In genomic region chr2:119336002-119336401, GRCm38 (mm10) we compare ENCODE assay signal across 14 mouse cellular contexts. TPM values are rescaled to one million over a fixed set of nuclear protein-coding genes. Genes with fewer than 3 reads are reported as not detected.
DNase-seq lines count a peak whose midpoint lies in the region; ATAC-seq and TF ChIP-seq lines count a peak whose summit lies in the region.
"Had no signal": no experiment of that assay in that cellular context is flagged by ENCODE, and none has a peak within 500 bp of the region (broad histone marks: within the 10 kb centered on the region; RNA-seq: fewer than 3 reads in every experiment).

No protein-coding gene starts in this region.

- no peak for TF ChIP-seq POLR2A in lung, adult 2 months (IDR thresholded peaks at IDR 0.05; ENCODE audit: borderline replicate concordance, extremely low read depth, low read depth, low read length)
- TF ChIP-seq POLR2A in bone marrow macrophage, adult 2 months (IDR thresholded peaks at IDR 0.05; ENCODE audit: borderline replicate concordance, low read depth, low read length), result no peak

- WGBS in heart, embryonic 15.5 days, result 62% methylated on average over 2 of the region's 2 CpGs
- 37% methylated on average over 2 of the region's 2 CpGs for WGBS in lung, adult 2 months

- no peak for ATAC-seq in heart, embryonic 15.5 days (replicated peaks; ENCODE audit: insufficient number of reproducible peaks, insufficient read depth, low FRiP score, low read depth)
- ATAC-seq: forebrain, embryonic 14.5 days had no signal

- TF ChIP-seq CTCF in lung, adult 2 months (IDR thresholded peaks at IDR 0.05; ENCODE audit: insufficient read depth, low read length), result no peak
- TF ChIP-seq CTCF in bone marrow macrophage, adult 2 months (IDR thresholded peaks at IDR 0.05; ENCODE audit: low read depth, low read length), result no peak

- H3K4me3 ChIP-seq in heart, embryonic 15.5 days, result no peak overlapping the region
- H3K4me3 ChIP-seq in lung, adult 2 months (replicated peaks; ENCODE audit: extremely low read depth, low read depth, low read length), result peak overlapping the region; percentile 11
- H3K4me3 ChIP-seq in bone marrow macrophage, adult 2 months (ENCODE audit: insufficient read depth, low read length), result peak overlapping the region; percentile 6; the same call in 1 of the 2 replicates
- H3K4me3 ChIP-seq: hindbrain, embryonic 12.5 days had no signal

- H3K9me3 ChIP-seq in heart, embryonic 15.5 days (replicated peaks), result no peaks in the 10 kb centered on the region
- H3K9me3 ChIP-seq: hindbrain, embryonic 12.5 days had no signal

- H3K9ac ChIP-seq in heart, embryonic 15.5 days, result no peak overlapping the region
- H3K9ac ChIP-seq: hindbrain, embryonic 12.5 days had no signal

- H3K27ac ChIP-seq in heart, embryonic 15.5 days, result peak overlapping the region; percentile 73
- H3K27ac ChIP-seq in bone marrow macrophage, adult 2 months (ENCODE audit: insufficient read depth, low read depth, low read length), result peak overlapping the region; percentile 48
- H3K27ac ChIP-seq: hindbrain, embryonic 12.5 days had no signal

- H3K36me3 ChIP-seq in heart, embryonic 15.5 days, result no peaks in the 10 kb centered on the region
- H3K36me3 ChIP-seq: hindbrain, embryonic 12.5 days had no signal

- H3K27me3 ChIP-seq in heart, embryonic 15.5 days, result peaks cover 16% of the 10 kb centered on the region

- H3K4me1 ChIP-seq in heart, embryonic 15.5 days (replicated peaks), result peaks cover 18% of the 10 kb centered on the region
- H3K4me1 ChIP-seq in lung, adult 2 months (ENCODE audit: control insufficient read depth, insufficient read depth, low read length), result peaks cover 6% of the 10 kb centered on the region
- peaks cover 24% of the 10 kb centered on the region for H3K4me1 ChIP-seq in bone marrow macrophage, adult 2 months (ENCODE audit: control insufficient read depth, insufficient read depth, low read length)

- 0 out of 2 replicates have a peak overlapping the region, but pooled peaks have one; percentile 4 for H3K4me2 ChIP-seq in heart, embryonic 15.5 days
- H3K4me2 ChIP-seq: hindbrain, embryonic 12.5 days had no signal

- DNase-seq in heart, postnatal 4 days, result no peak
- no peak for DNase-seq in lung, adult 2 months
- DNase-seq in lung, postnatal 14 days, result no peak
- peak; percentile 78 for DNase-seq in A20 (ENCODE audit: low read depth, low spot score)
- DNase-seq in natural killer cell, adult 2 months (ENCODE audit: low spot score in 2 of 2), result no peak
- DNase-seq: adrenal gland, postnatal 25 days; kidney, adult 11 months; right cerebral cortex, postnatal 14 days had no signal

RNA-seq across cellular contexts. Expression of gene Dll4, which starts 10.4 kb away (rescaled TPM):
- polyA plus RNA-seq in heart, embryonic 15.5 days (2015; fragmentation: Nextera tagmentation; extraction: Ambion mirVana), result 9.2 and 14.2 TPM in 2 replicates
- 10 to 100 TPM; 19.7 to 20.8 TPM for total RNA-seq in heart, postnatal 4 days (2021)
- 114 TPM in 2 replicates for polyA plus RNA-seq in lung, adult 2 months (2012; rRNA removed)
- polyA plus RNA-seq in bone marrow macrophage, adult 2 months (2012; ENCODE audit: insufficient read depth, insufficient read length, missing spikeins), result not detected in 2 replicates
- total RNA-seq: common myeloid progenitor, adult 5-6 weeks; monocyte, adult 5-6 weeks had no signal

RNA-seq across cellular contexts. Expression of gene Chac1, which starts 15.0 kb away (rescaled TPM):
- polyA plus RNA-seq in heart, embryonic 15.5 days (2015; fragmentation: Nextera tagmentation; extraction: Ambion mirVana), result 0.63 and 0.76 TPM in 2 replicates
- under 1 TPM; 0.43 to 0.81 TPM for total RNA-seq in heart, postnatal 4 days (2021)
- polyA plus RNA-seq in lung, adult 2 months (2012; rRNA removed), result 9.2 and 10.7 TPM in 2 replicates
- 0.44 TPM in 1 of 2 replicates, not detected in the other for polyA plus RNA-seq in bone marrow macrophage, adult 2 months (2012; ENCODE audit: insufficient read depth, insufficient read length, missing spikeins)
- total RNA-seq: common myeloid progenitor, adult 5-6 weeks; monocyte, adult 5-6 weeks had no signal

RNA-seq across cellular contexts. Expression of gene Vps18, which starts 47.5 kb away (rescaled TPM):
- polyA plus RNA-seq in heart, embryonic 15.5 days (2015; fragmentation: Nextera tagmentation; extraction: Ambion mirVana), result 10.3 and 14.7 TPM in 2 replicates
- total RNA-seq in heart, postnatal 4 days (2021), result 10 to 100 TPM; 13.9 to 14.0 TPM
- 24.1 and 25.9 TPM in 2 replicates for polyA plus RNA-seq in lung, adult 2 months (2012; rRNA removed)
- 33.6 and 34.1 TPM in 2 replicates for polyA plus RNA-seq in bone marrow macrophage, adult 2 months (2012; ENCODE audit: insufficient read depth, insufficient read length, missing spikeins)
